Mouse (Mus musculus) brain, embryonic 14.5 days (tissue): ENCODE measurements at regions not wholly inside any gene's neighbourhood (a gene's known extent, or its start where the extent isn't known, plus 50 kb on each side); places are given as distances from the start of the nearest gene placed in this dataset.

Source experiments
- CTCF ChIP-seq: fragments of 200-500 bp; IDR thresholded peaks from 2 replicates; pipeline ENCODE4 v1.5.1; 2012; ENCODE audit warnings: inconsistent platforms, mild to moderate bottlenecking, moderate library complexity, borderline replicate concordance; ENCODE audit not compliant: insufficient read depth, insufficient read length; ENCODE audit errors: extremely low read depth
- POLR2A ChIP-seq: fragments of 200-500 bp; IDR thresholded peaks from 2 replicates; pipeline ENCODE4 v1.6.1; 2012; ENCODE audit warnings: mild to moderate bottlenecking, inconsistent platforms, borderline replicate concordance; ENCODE audit not compliant: poor library complexity, insufficient read depth, insufficient read length, severe bottlenecking; ENCODE audit errors: extremely low read depth

DNA sequence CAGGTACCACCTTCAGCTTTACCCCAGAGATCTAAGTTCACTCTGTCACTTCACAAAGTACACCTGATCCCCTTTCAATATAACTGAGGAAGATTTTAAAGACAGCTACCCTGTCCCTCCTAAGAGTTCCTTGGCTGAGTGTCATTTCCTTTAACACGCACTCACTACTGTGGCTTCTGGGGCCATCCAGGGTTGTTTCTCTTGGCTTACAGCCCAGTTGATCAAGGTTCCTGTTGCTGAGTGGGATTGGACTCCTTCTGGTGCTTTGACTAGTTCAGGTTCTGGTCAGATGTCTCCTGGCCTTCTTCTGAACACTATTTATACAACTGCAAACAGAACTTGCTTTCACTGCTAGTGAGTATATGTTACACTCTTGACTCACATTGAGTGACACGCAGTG lies 72.8 kb upstream of the Tab2 start:
- TF ChIP-seq POLR2A (no peak), CTCF (no peak)
